Mouse (Mus musculus): Measurements from ENCODE around the gene Mus81.

- TF ChIP-seq CTCF (IDR thresholded peaks at IDR 0.05; ENCODE audit: borderline replicate concordance, insufficient read depth, low read length) (no peak), POLR2A (IDR thresholded peaks at IDR 0.05; ENCODE audit: low read depth, low read length) (no peak)
These were observed 16.4 kb downstream of the Mus81 start for GRCm38 (mm10) chr19:5471846-5472245.
